Mouse (Mus musculus): ENCODE results near the gene Sfrp5. TPM values are rescaled to one million over a fixed set of nuclear protein-coding genes. Genes with fewer than 3 reads are reported as not detected.

Sfrp5 gene
- polyA plus RNA-seq, 1 experiment from 2014 or later: 2.1 TPM

Other genes starting within 250 kb of the Sfrp5 start
- 27.0 and 31.9 TPM in 2 replicates for gene Mms19, start 221.1 kb downstream of the Sfrp5 start, polyA plus RNA-seq (2015; fragmentation: Nextera tagmentation; extraction: Ambion mirVana)
- gene Ubtd1, start 220.5 kb downstream of the Sfrp5 start, polyA plus RNA-seq (2015; fragmentation: Nextera tagmentation; extraction: Ambion mirVana): 9.1 and 10.1 TPM in 2 replicates
- 0.71 and 0.94 TPM in 2 replicates for gene Ankrd2, start 166.3 kb downstream of the Sfrp5 start, polyA plus RNA-seq (2015; fragmentation: Nextera tagmentation; extraction: Ambion mirVana)
- gene Hoga1, start 156.6 kb downstream of the Sfrp5 start, polyA plus RNA-seq (2015; fragmentation: Nextera tagmentation; extraction: Ambion mirVana): 1.6 and 1.7 TPM in 2 replicates
- gene 4933411K16Rik, start 150.0 kb downstream of the Sfrp5 start, polyA plus RNA-seq (2015; fragmentation: Nextera tagmentation; extraction: Ambion mirVana): not detected in 2 replicates
- 160 and 163 TPM in 2 replicates for gene Morn4, start 115.9 kb downstream of the Sfrp5 start, polyA plus RNA-seq (2015; fragmentation: Nextera tagmentation; extraction: Ambion mirVana)
- 27.8 and 28.5 TPM in 2 replicates for gene Pi4k2a, start 111.8 kb downstream of the Sfrp5 start, polyA plus RNA-seq (2015; fragmentation: Nextera tagmentation; extraction: Ambion mirVana)
- 4.9 and 8.3 TPM in 2 replicates for gene Avpi1, start 73.2 kb downstream of the Sfrp5 start, polyA plus RNA-seq (2015; fragmentation: Nextera tagmentation; extraction: Ambion mirVana)
- gene Marveld1, start 54.9 kb downstream of the Sfrp5 start, polyA plus RNA-seq (2015; fragmentation: Nextera tagmentation; extraction: Ambion mirVana): 1.4 and 1.8 TPM in 2 replicates
- 64.9 and 65.7 TPM in 2 replicates for gene Zfyve27, start 38.3 kb downstream of the Sfrp5 start, polyA plus RNA-seq (2015; fragmentation: Nextera tagmentation; extraction: Ambion mirVana)
- 61.4 and 72.2 TPM in 2 replicates for gene Golga7b, start 45.3 kb upstream of the Sfrp5 start, polyA plus RNA-seq (2015; fragmentation: Nextera tagmentation; extraction: Ambion mirVana)
- 26.0 and 34.0 TPM in 2 replicates for gene Crtac1, start 229.5 kb upstream of the Sfrp5 start, polyA plus RNA-seq (2015; fragmentation: Nextera tagmentation; extraction: Ambion mirVana)